Mouse (Mus musculus): ENCODE measurements around the gene Usp15. TPM values are rescaled to one million over a fixed set of nuclear protein-coding genes. Genes with fewer than 3 reads are reported as not detected.

Gene Usp15
- polyA plus RNA-seq, 1 experiment, result 175 TPM

DNA sequence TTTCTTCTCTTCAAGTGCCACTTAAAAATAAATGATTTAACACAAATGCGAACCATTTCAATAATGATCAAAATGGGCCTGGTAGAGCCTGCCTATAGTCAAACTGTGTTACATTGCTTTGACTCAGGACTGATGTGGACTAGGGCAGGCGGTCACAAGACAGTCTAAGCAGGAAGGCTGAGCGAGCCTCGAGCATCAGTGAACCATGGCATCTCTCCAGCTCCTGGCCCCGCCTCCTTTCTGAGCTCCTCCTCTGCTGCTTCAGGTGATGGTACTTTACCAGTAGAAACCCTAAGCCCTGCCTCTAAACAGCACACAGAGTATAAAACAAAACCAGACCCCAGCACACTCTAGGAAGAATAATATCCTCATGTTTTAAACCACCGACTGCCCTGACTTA, 36.3 kb downstream of the Usp15 start:
- no peak overlapping the region for H3K9ac ChIP-seq (ENCODE audit: low read depth, poor library complexity, severe bottlenecking)
- H3K4me3 ChIP-seq (ENCODE audit: low read depth, low read length), result no peak overlapping the region

DNA sequence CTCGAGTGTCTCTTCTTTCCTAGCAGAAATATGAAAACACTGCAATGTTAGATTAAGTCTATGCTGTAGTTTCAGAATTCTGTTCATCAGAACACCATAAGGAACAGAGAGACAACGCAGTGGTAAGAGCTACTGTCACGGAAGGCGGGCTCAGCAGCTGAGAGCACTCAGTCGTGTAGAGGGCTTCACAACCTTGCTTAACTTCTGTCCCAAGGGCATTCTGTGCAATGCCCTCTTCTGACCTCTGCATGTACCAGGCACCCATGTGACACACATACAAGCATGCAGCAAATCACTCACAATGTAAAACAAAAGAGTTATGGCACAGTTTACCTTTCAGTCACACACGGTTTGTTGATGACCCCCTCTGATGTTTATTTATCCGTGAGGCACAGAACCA, 37.5 kb downstream of the Usp15 start:
- H3K9me3 ChIP-seq (replicated peaks; ENCODE audit: control insufficient read depth, insufficient read depth, low read length, poor library complexity, severe bottlenecking), result no peaks in the 10 kb centered on the region
- no peak overlapping the region for H3K27ac ChIP-seq (ENCODE audit: insufficient read depth, low read length)
- TF ChIP-seq CTCF (IDR thresholded peaks at IDR 0.05; ENCODE audit: low read depth, low read length) (no peak), POLR2A (IDR thresholded peaks at IDR 0.05; ENCODE audit: insufficient read depth, low read length) (no peak), EP300 (IDR thresholded peaks at IDR 0.05; ENCODE audit: insufficient read depth, low read depth, low read length) (no peak)
- H3K4me3 ChIP-seq (ENCODE audit: low read depth, low read length), result no peak overlapping the region
- H3K27me3 ChIP-seq (ENCODE audit: control insufficient read depth, insufficient read depth, low read length, poor library complexity, severe bottlenecking), result no peaks in the 10 kb centered on the region
- H3K36me3 ChIP-seq (ENCODE audit: control insufficient read depth, insufficient read depth, low read length, poor library complexity, severe bottlenecking), result peaks cover 10% of the 10 kb centered on the region
- no peaks in the 10 kb centered on the region for H3K4me1 ChIP-seq (ENCODE audit: control insufficient read depth, insufficient read depth, low read length)
- H3K9ac ChIP-seq (ENCODE audit: low read depth, poor library complexity, severe bottlenecking), result no peak overlapping the region

More for the DNA sequence above, 36.3 kb downstream of the Usp15 start:
- Histone ChIP-seq H3K9me3 (replicated peaks; ENCODE audit: control insufficient read depth, insufficient read depth, low read length, poor library complexity, severe bottlenecking) (no peaks in the 10 kb centered on the region), H3K27me3 (ENCODE audit: control insufficient read depth, insufficient read depth, low read length, poor library complexity, severe bottlenecking) (no peaks in the 10 kb centered on the region), H3K27ac (ENCODE audit: insufficient read depth, low read length) (no peak overlapping the region), H3K36me3 (ENCODE audit: control insufficient read depth, insufficient read depth, low read length, poor library complexity, severe bottlenecking) (peaks cover 10% of the 10 kb centered on the region), H3K4me1 (ENCODE audit: control insufficient read depth, insufficient read depth, low read length) (no peaks in the 10 kb centered on the region)
- no peak for TF ChIP-seq POLR2A (IDR thresholded peaks at IDR 0.05; ENCODE audit: insufficient read depth, low read length)

DNA sequence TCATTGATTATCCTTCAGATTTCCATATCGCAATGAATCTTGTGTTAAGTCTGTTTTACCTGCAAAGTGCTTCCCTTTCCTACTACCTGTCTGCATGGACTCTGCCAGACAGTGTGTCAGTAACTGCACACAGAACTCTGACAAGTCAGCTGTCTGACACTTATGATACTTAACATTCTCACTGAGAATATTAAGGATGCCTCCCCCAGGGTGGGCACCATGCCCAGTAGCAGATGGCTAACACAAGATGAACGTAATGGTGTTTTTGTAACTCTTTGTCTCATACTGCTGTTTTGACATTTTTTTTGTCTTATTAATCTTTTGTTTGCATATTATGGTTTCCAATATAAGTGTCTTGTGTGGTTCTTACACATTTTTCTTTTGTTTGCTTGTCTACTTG, 40.4 kb downstream of the Usp15 start:
- H3K27ac ChIP-seq (ENCODE audit: insufficient read depth, low read length), result no peak overlapping the region
- no peaks in the 10 kb centered on the region for H3K4me1 ChIP-seq (ENCODE audit: control insufficient read depth, insufficient read depth, low read length)
- H3K27me3 ChIP-seq (ENCODE audit: control insufficient read depth, insufficient read depth, low read length, poor library complexity, severe bottlenecking), result no peaks in the 10 kb centered on the region
- H3K9ac ChIP-seq (ENCODE audit: low read depth, poor library complexity, severe bottlenecking), result no peak overlapping the region
- no peak overlapping the region for H3K4me3 ChIP-seq (ENCODE audit: low read depth, low read length)
- H3K36me3 ChIP-seq (ENCODE audit: control insufficient read depth, insufficient read depth, low read length, poor library complexity, severe bottlenecking), result peaks cover 12% of the 10 kb centered on the region
- TF ChIP-seq POLR2A (IDR thresholded peaks at IDR 0.05; ENCODE audit: insufficient read depth, low read length), result no peak
- no peaks in the 10 kb centered on the region for H3K9me3 ChIP-seq (replicated peaks; ENCODE audit: control insufficient read depth, insufficient read depth, low read length, poor library complexity, severe bottlenecking)

DNA sequence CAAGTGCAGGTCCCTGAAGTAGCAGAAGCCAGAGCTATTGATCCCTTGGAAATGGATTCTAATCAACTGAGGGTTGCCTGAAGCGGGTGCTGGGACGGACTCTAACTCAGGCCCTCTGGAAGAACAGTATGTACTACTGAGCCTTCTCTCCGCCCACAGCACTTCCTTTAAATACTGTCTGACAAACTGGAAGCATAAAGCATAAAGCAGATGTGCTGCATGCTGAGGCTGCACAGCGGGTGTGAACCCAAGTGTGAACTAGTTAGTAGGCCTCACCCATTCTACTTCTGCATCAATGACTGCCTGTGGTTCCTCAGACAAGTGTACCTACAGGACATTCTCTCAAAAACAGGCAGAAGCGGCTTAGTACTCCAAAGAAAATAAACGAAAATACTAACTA, 41.0 kb downstream of the Usp15 start:
- peaks cover 14% of the 10 kb centered on the region for H3K36me3 ChIP-seq (ENCODE audit: control insufficient read depth, insufficient read depth, low read length, poor library complexity, severe bottlenecking)
- no peak overlapping the region for H3K27ac ChIP-seq (ENCODE audit: insufficient read depth, low read length)
- TF ChIP-seq POLR2A (IDR thresholded peaks at IDR 0.05; ENCODE audit: insufficient read depth, low read length) (no peak), CTCF (IDR thresholded peaks at IDR 0.05; ENCODE audit: low read depth, low read length) (no peak), EP300 (IDR thresholded peaks at IDR 0.05; ENCODE audit: insufficient read depth, low read depth, low read length) (no peak)

DNA sequence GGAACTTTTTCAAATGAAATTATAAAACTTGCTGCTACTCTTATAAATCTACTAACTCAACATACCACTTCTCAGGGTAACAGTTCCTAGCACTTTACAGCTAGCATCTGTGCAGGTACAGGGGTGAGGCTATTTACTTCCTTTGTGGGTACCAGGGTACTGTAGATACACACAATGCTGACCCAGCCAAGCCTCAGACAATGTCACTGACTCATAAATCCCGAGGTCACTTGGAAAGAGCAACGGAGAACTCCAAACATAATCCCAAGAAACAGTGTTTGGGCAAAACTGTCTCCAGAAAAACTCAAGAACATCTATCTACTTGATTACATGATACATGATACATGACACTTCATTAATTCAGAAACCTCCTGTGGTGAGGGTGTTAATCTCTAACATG, 43.5 kb downstream of the Usp15 start:
- no peak overlapping the region for H3K4me3 ChIP-seq (ENCODE audit: low read depth, low read length)
- H3K4me1 ChIP-seq (ENCODE audit: control insufficient read depth, insufficient read depth, low read length), result no peaks in the 10 kb centered on the region
- TF ChIP-seq POLR2A (IDR thresholded peaks at IDR 0.05; ENCODE audit: insufficient read depth, low read length), result no peak
- no peak for TF ChIP-seq EP300 (IDR thresholded peaks at IDR 0.05; ENCODE audit: insufficient read depth, low read depth, low read length)
- no peak for TF ChIP-seq CTCF (IDR thresholded peaks at IDR 0.05; ENCODE audit: low read depth, low read length)
- peaks cover 12% of the 10 kb centered on the region for H3K36me3 ChIP-seq (ENCODE audit: control insufficient read depth, insufficient read depth, low read length, poor library complexity, severe bottlenecking)
- no peaks in the 10 kb centered on the region for H3K9me3 ChIP-seq (replicated peaks; ENCODE audit: control insufficient read depth, insufficient read depth, low read length, poor library complexity, severe bottlenecking)
- H3K27me3 ChIP-seq (ENCODE audit: control insufficient read depth, insufficient read depth, low read length, poor library complexity, severe bottlenecking), result no peaks in the 10 kb centered on the region
- H3K9ac ChIP-seq (ENCODE audit: low read depth, poor library complexity, severe bottlenecking), result no peak overlapping the region
- no peak overlapping the region for H3K27ac ChIP-seq (ENCODE audit: insufficient read depth, low read length)

More for the DNA sequence above, 41.0 kb downstream of the Usp15 start:
- no peak overlapping the region for H3K4me3 ChIP-seq (ENCODE audit: low read depth, low read length)
- H3K9me3 ChIP-seq (replicated peaks; ENCODE audit: control insufficient read depth, insufficient read depth, low read length, poor library complexity, severe bottlenecking), result no peaks in the 10 kb centered on the region
- no peak overlapping the region for H3K9ac ChIP-seq (ENCODE audit: low read depth, poor library complexity, severe bottlenecking)
- H3K4me1 ChIP-seq (ENCODE audit: control insufficient read depth, insufficient read depth, low read length), result no peaks in the 10 kb centered on the region
- H3K27me3 ChIP-seq (ENCODE audit: control insufficient read depth, insufficient read depth, low read length, poor library complexity, severe bottlenecking), result no peaks in the 10 kb centered on the region

DNA sequence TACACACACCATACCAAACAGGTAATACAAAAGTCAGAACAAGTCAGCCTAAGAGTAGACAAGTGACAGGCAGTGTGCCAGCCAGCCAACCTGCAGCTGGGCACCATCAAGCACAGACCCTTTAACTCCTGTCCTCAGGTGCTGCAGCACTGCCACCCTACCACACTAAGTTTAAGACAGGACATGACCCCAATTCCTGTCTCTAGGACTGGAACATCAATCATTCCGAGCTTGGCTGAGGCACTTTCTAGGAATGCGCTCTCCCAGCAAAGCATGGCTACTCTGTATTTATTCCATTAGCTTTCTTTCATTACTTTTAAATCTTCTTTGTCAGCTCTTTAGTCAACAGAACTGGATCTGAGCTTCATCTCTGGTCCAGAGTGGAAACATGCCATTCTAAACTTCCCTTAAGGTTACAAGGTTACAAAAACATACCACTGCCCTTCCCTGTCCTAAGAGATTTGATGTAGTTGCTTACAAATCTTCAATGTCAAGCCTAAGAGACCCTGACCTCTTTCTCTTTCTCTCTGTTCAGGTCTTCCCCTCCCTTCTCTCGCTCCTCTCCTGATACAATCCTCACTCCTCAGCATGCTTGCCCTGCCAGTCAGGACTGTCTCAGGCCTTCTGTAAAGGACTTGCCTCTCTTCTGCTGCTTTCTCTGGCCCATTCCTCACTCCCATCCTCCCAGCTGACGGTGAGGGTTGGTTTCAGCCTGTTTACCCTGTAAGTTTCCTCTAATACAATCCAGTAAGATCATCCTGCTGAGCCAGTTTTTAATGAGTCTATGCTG, 48.6 kb downstream of the Usp15 start:
- no peak overlapping the region for H3K9ac ChIP-seq (ENCODE audit: low read depth, poor library complexity, severe bottlenecking)
- peaks cover 12% of the 10 kb centered on the region for H3K36me3 ChIP-seq (ENCODE audit: control insufficient read depth, insufficient read depth, low read length, poor library complexity, severe bottlenecking)
- H3K4me3 ChIP-seq (ENCODE audit: low read depth, low read length), result no peak overlapping the region
- no peaks in the 10 kb centered on the region for H3K4me1 ChIP-seq (ENCODE audit: control insufficient read depth, insufficient read depth, low read length)
- TF ChIP-seq EP300 (IDR thresholded peaks at IDR 0.05; ENCODE audit: insufficient read depth, low read depth, low read length), result no peak
- no peak for TF ChIP-seq CTCF (IDR thresholded peaks at IDR 0.05; ENCODE audit: low read depth, low read length)
- TF ChIP-seq POLR2A (IDR thresholded peaks at IDR 0.05; ENCODE audit: insufficient read depth, low read length), result no peak
- H3K27ac ChIP-seq (ENCODE audit: insufficient read depth, low read length), result no peak overlapping the region
- H3K9me3 ChIP-seq (replicated peaks; ENCODE audit: control insufficient read depth, insufficient read depth, low read length, poor library complexity, severe bottlenecking), result no peaks in the 10 kb centered on the region
- H3K27me3 ChIP-seq (ENCODE audit: control insufficient read depth, insufficient read depth, low read length, poor library complexity, severe bottlenecking), result no peaks in the 10 kb centered on the region

All from ES-Bruce4 (cell line).